Comparison of ENCODE assay signal across 8 mouse cellular contexts in the genomic region with DNA sequence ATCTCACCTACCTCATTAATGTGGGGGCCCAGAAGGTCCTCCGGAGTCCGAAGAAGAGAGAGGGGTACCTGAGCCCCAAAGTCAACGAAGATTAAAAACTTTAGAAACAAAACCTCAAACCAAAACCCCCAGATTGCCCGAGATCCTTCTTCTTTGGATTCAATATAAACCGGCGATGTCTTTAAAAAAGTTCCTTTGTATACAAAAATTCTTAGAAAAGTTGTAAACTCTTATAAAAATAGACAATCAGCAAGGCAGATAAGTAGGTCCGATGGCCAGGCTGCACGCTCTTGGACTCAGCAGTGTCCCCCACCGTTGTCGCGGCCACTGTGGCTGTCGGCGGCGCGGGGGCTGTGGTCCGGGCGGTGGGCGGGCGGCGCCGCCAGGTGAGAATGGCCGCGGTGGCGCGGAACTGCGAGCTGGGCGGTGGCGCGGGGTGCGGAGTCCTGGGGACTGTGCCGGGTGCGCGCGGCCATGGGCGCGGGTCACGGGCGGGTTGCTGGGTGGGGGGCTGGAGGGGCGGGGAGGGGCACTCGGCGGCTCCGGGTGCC. TPM values are rescaled to one million over a fixed set of nuclear protein-coding genes. Genes with fewer than 3 reads are reported as not detected.
DNase-seq lines count a peak whose midpoint lies in the region; ATAC-seq and TF ChIP-seq lines count a peak whose summit lies in the region.

No protein-coding gene starts in this region.

- H3K4me3 ChIP-seq in cerebellum, adult 2 months (replicated peaks; ENCODE audit: insufficient read depth, low read depth, low read length), result peak overlapping the region; percentile 25
- H3K4me3 ChIP-seq in spleen, adult 2 months (ENCODE audit: extremely low read depth, insufficient read depth, insufficient read length), result peak overlapping the region; percentile 63
- H3K4me3 ChIP-seq in liver, embryonic 15.5 days (replicated peaks), result peak overlapping the region; percentile 55
- H3K4me3 ChIP-seq in stomach, postnatal 0 days (ENCODE audit: low read depth, low read length), result peak overlapping the region; percentile 85

- WGBS in cerebellum, adult 2 months, result under 1% methylated on average over 32 of the region's 42 CpGs
- under 1% methylated on average over 29 of the region's 42 CpGs for WGBS in spleen, adult 2 months
- WGBS in liver, embryonic 15.5 days (ENCODE audit: insufficient replicate concordance), result under 1% methylated on average over 41 of the region's 42 CpGs
- WGBS in stomach, postnatal 0 days, result under 1% methylated on average over 30 of the region's 42 CpGs

- no peak for TF ChIP-seq EP300 in stomach, postnatal 0 days (optimal IDR thresholded peaks at IDR 0.05)

- no peak overlapping the region for H3K27ac ChIP-seq in cerebellum, adult 2 months (ENCODE audit: insufficient read depth, low read length)
- H3K27ac ChIP-seq in spleen, adult 2 months (ENCODE audit: insufficient read depth, low read length), result peak overlapping the region; percentile 0; the same call in 1 of the 2 replicates
- H3K27ac ChIP-seq in liver, embryonic 15.5 days (replicated peaks), result no peak overlapping the region
- H3K27ac ChIP-seq in stomach, postnatal 0 days (replicated peaks), result peak overlapping the region; percentile 90

- ATAC-seq in liver, embryonic 15.5 days (ENCODE audit: insufficient read depth), result peak; percentile 27
- peak; percentile 47; the same call in 1 of the 2 replicates for ATAC-seq in stomach, postnatal 0 days (ENCODE audit: low FRiP score, low TSS enrichment)

- H3K27me3 ChIP-seq in cerebellum, adult 2 months (ENCODE audit: control insufficient read depth, insufficient read depth, low read length), result peaks cover 3% of the 10 kb centered on the region; the same call in 1 of the 2 replicates
- H3K27me3 ChIP-seq in spleen, adult 2 months (ENCODE audit: control insufficient read depth, insufficient read depth, low read length), result peaks cover 8% of the 10 kb centered on the region
- H3K27me3 ChIP-seq in liver, embryonic 15.5 days, result peaks cover 88% of the 10 kb centered on the region
- H3K27me3 ChIP-seq in stomach, postnatal 0 days (ENCODE audit: control insufficient read depth, insufficient read depth, low read length), result no peaks in the 10 kb centered on the region

- H3K4me1 ChIP-seq in cerebellum, adult 2 months (ENCODE audit: control insufficient read depth, insufficient read depth, low read length), result 0 out of 2 replicates have a peak, but pooled peaks cover 3% of the 10 kb centered on the region
- peaks cover 4% of the 10 kb centered on the region; the same call in 1 of the 2 replicates for H3K4me1 ChIP-seq in spleen, adult 2 months (ENCODE audit: control insufficient read depth, insufficient read depth, insufficient read length)
- peaks cover 7% of the 10 kb centered on the region for H3K4me1 ChIP-seq in liver, embryonic 15.5 days (replicated peaks)
- no peaks in the 10 kb centered on the region for H3K4me1 ChIP-seq in stomach, postnatal 0 days (replicated peaks; ENCODE audit: control insufficient read depth, insufficient read depth)

- H3K4me2 ChIP-seq in liver, embryonic 15.5 days, result peak overlapping the region; percentile 74
- H3K4me2 ChIP-seq in stomach, postnatal 0 days (replicated peaks; ENCODE audit: low read depth), result peak overlapping the region; percentile 71

- no peaks in the 10 kb centered on the region for H3K36me3 ChIP-seq in spleen, adult 2 months (ENCODE audit: control insufficient read depth, insufficient read depth, low read length)
- no peaks in the 10 kb centered on the region for H3K36me3 ChIP-seq in liver, embryonic 15.5 days (replicated peaks)
- peaks cover 2% of the 10 kb centered on the region; the same call in 1 of the 2 replicates for H3K36me3 ChIP-seq in stomach, postnatal 0 days (ENCODE audit: control insufficient read depth, insufficient read depth, low read length)

- TF ChIP-seq CTCF in cerebellum, adult 2 months (IDR thresholded peaks at IDR 0.05; ENCODE audit: borderline replicate concordance, insufficient read depth, low read depth, low read length), result no peak
- TF ChIP-seq CTCF in spleen, adult 2 months (IDR thresholded peaks at IDR 0.05; ENCODE audit: extremely low read depth, insufficient read depth, insufficient read length, insufficient replicate concordance), result no peak
- TF ChIP-seq CTCF in stomach, postnatal 0 days (IDR thresholded peaks at IDR 0.05; ENCODE audit: low read depth), result no peak

- DNase-seq in cerebellum, adult 2 months, result no peak
- DNase-seq in cerebellum, postnatal 36 days, result no peak
- no peak for DNase-seq in spleen, adult 2 months (ENCODE audit: low read depth in 1 of 2, low spot score in 2 of 2)
- no peak for DNase-seq in spleen, adult 18-20 months
- no peak for DNase-seq in stomach, postnatal 0 days (ENCODE audit: low spot score)
- DNase-seq in frontal cortex, postnatal 36 days (ENCODE audit: low spot score in 2 of 2), result no peak
- DNase-seq in right cerebral cortex, postnatal 36 days (ENCODE audit: low spot score in 2 of 2), result no peak

- no peaks in the 10 kb centered on the region for H3K9me3 ChIP-seq in liver, embryonic 15.5 days (replicated peaks)
- H3K9me3 ChIP-seq in stomach, postnatal 0 days (ENCODE audit: control insufficient read depth, low read length), result no peaks in the 10 kb centered on the region

- H3K9ac ChIP-seq in liver, embryonic 15.5 days, result no peak overlapping the region
- peak overlapping the region; percentile 91 for H3K9ac ChIP-seq in stomach, postnatal 0 days (ENCODE audit: low read length)

- TF ChIP-seq POLR2A in cerebellum, adult 2 months (IDR thresholded peaks at IDR 0.05; ENCODE audit: borderline replicate concordance, insufficient read depth, low read length), result no peak
- no peak for TF ChIP-seq POLR2A in spleen, adult 2 months (IDR thresholded peaks at IDR 0.05; ENCODE audit: low read depth, low read length)

RNA-seq across cellular contexts. Expression of a gene that starts 0.3 kb away (rescaled TPM):
- polyA plus RNA-seq in cerebellum, adult 2 months (2012; rRNA removed), result 3.2 and 3.5 TPM in 2 replicates
- 15.8 and 19.1 TPM in 2 replicates for polyA plus RNA-seq in spleen, adult 2 months (2012; rRNA removed)
- polyA plus RNA-seq in liver, embryonic 15.5 days (2015; fragmentation: Nextera tagmentation; extraction: Ambion mirVana), result 0.73 and 0.79 TPM in 2 replicates
- 87.8 and 99.3 TPM in 2 replicates for polyA plus RNA-seq in stomach, postnatal 0 days (2015; fragmentation: Nextera tagmentation; extraction: Ambion mirVana)

Comparison
In these comparisons a context has a peak if more than half of its experiments do, and no peak if none do; other contexts are left out.
1. H3K27ac ChIP-seq: peak in spleen, adult 2 months (single experiment) and stomach, postnatal 0 days (single experiment); none in cerebellum, adult 2 months (single experiment) and liver, embryonic 15.5 days (single experiment).
2. H3K4me3 ChIP-seq: peak in every context shown above with its lines; median percentile 85 in stomach, postnatal 0 days; 63 in spleen, adult 2 months; 55 in liver, embryonic 15.5 days; 25 in cerebellum, adult 2 months.